Mouse (Mus musculus) myocyte (in vitro differentiated cells): Measurements from ENCODE around the gene Palld. TPM values are rescaled to one million over a fixed set of nuclear protein-coding genes. Genes with fewer than 3 reads are reported as not detected.

Experiments
- H3K27me3 ChIP-seq: one replicate; pipeline ENCODE4 v1.6.1; 2011; ENCODE audit not compliant: control insufficient read depth, insufficient read depth, insufficient read length
- H3K36me3 ChIP-seq: one replicate; pipeline ENCODE4 v1.6.1; 2011; ENCODE audit not compliant: control insufficient read depth, insufficient read depth
- H3K4me2 ChIP-seq: one replicate; pipeline ENCODE4 v1.6.1; 2011; ENCODE audit warnings: low read depth, control low read depth
- H3K4me3 ChIP-seq: one replicate; pipeline ENCODE4 v1.5.1; 2011; ENCODE audit warnings: mild to moderate bottlenecking, control low read depth, moderate library complexity
- H3K79me2 ChIP-seq: one replicate; pipeline ENCODE4 v1.6.1; 2011; ENCODE audit not compliant: control insufficient read depth, insufficient read depth
- H3ac ChIP-seq: one replicate; pipeline ENCODE4 v1.6.1; 2011; ENCODE audit not compliant: control insufficient read depth, insufficient read length
- CEBPB ChIP-seq: IDR thresholded peaks from 2 replicates; pipeline ENCODE4 v1.6.1; 2011; ENCODE audit warnings: mild to moderate bottlenecking, moderate library complexity; ENCODE audit not compliant: poor library complexity, insufficient read depth, severe bottlenecking
- E2F4 ChIP-seq: IDR thresholded peaks from one replicate; pipeline ENCODE4 v1.6.1; 2011; ENCODE audit warnings: mild to moderate bottlenecking, control low read depth, moderate library complexity; ENCODE audit not compliant: insufficient read depth
- MAX ChIP-seq: IDR thresholded peaks from one replicate; pipeline ENCODE4 v1.6.1; 2011; ENCODE audit warnings: low read depth, mild to moderate bottlenecking, control low read depth
- MYOD1 ChIP-seq, 3 experiments: IDR thresholded peaks; one replicate each; pipeline ENCODE4 v1.6.1; 2011; ENCODE audit warnings: control low read depth in 2 of 3, low read depth in 2 of 3, mild to moderate bottlenecking in 2 of 3, moderate library complexity in 1 of 3; ENCODE audit not compliant: insufficient read length in 2 of 3, control insufficient read depth in 1 of 3
- MYOG ChIP-seq, 3 experiments: IDR thresholded peaks; one replicate each; pipeline ENCODE4 v1.6.1; 2011; ENCODE audit warnings: control low read depth in 2 of 3, low read depth in 2 of 3, mild to moderate bottlenecking in 2 of 3; ENCODE audit not compliant: insufficient read length in 2 of 3, control insufficient read depth in 1 of 3, insufficient read depth in 1 of 3
- POLR2A ChIP-seq: IDR thresholded peaks from one replicate; pipeline ENCODE4 v1.6.1; 2011; ENCODE audit warnings: low read depth, mild to moderate bottlenecking, control low read depth, moderate library complexity; ENCODE audit not compliant: insufficient read length
- POLR2AphosphoS2 ChIP-seq: IDR thresholded peaks from one replicate; pipeline ENCODE4 v1.6.1; 2011; ENCODE audit warnings: low read depth, control low read depth; ENCODE audit not compliant: insufficient read length
- REST ChIP-seq: IDR thresholded peaks from one replicate; pipeline ENCODE4 v1.6.1; 2011; ENCODE audit warnings: mild to moderate bottlenecking, control low read depth, moderate library complexity; ENCODE audit not compliant: insufficient read depth, insufficient read length
- SRF ChIP-seq: IDR thresholded peaks from one replicate; pipeline ENCODE4 v1.6.1; 2011; ENCODE audit warnings: low read depth; ENCODE audit not compliant: control insufficient read depth, insufficient read length
- TCF12 ChIP-seq: IDR thresholded peaks from one replicate; pipeline ENCODE4 v1.6.1; 2011; ENCODE audit warnings: mild to moderate bottlenecking, control low read depth; ENCODE audit not compliant: poor library complexity, insufficient read depth, severe bottlenecking
- TCF3 ChIP-seq: IDR thresholded peaks from one replicate; pipeline ENCODE4 v1.6.1; 2011; ENCODE audit warnings: low read depth, control low read depth; ENCODE audit not compliant: insufficient read length
- USF1 ChIP-seq: IDR thresholded peaks from one replicate; pipeline ENCODE4 v1.6.1; 2011; ENCODE audit warnings: low read depth, mild to moderate bottlenecking, control low read depth, moderate library complexity
- polyA plus RNA-seq: library from polyadenylated mRNA; unstranded; fragments of >200 nt; fragmentation: generic; extraction: Trizol; gene quantifications from one replicate; pipeline ENCODE4 v1.2.1, GENCODE M21; 2012; ENCODE audit warnings: missing spikeins

Palld gene
- polyA plus RNA-seq, 1 experiment, result 52.4 TPM

- Histone ChIP-seq H3K27me3 (peaks cover 5% of the 10 kb centered on the region), H3K36me3 (no peaks in the 10 kb centered on the region), H3K4me3 (no peak overlapping the region), H3K79me2 (no peaks in the 10 kb centered on the region), H3ac (no peak overlapping the region), H3K4me2 (no peak overlapping the region)
- no peak for TF ChIP-seq TCF12
Observed at GRCm38 (mm10) chr8:61466696-61467552, 435.6 kb downstream of the Palld start.

GRCm38 (mm10) chr8:61464393-61464792, 438.1 kb downstream of the Palld start:
- no peaks in the 10 kb centered on the region for H3K79me2 ChIP-seq
- H3K4me2 ChIP-seq, result no peak overlapping the region
- H3ac ChIP-seq, result no peak overlapping the region
- peaks cover 5% of the 10 kb centered on the region for H3K27me3 ChIP-seq
- no peaks in the 10 kb centered on the region for H3K36me3 ChIP-seq
- TF ChIP-seq MYOD1 (IDR thresholded peaks at IDR 0.05; ENCODE audit: control insufficient read depth in 1 of 3, insufficient read length in 2 of 3, low read depth in 2 of 3), result no peak
- no peak for TF ChIP-seq REST
- no peak for TF ChIP-seq POLR2AphosphoS2
- TF ChIP-seq MYOG (IDR thresholded peaks at IDR 0.05; ENCODE audit: control insufficient read depth in 1 of 3, insufficient read depth in 1 of 3, insufficient read length in 2 of 3, low read depth in 2 of 3), result no peak
- TF ChIP-seq E2F4, result no peak
- no peak for TF ChIP-seq TCF12
- TF ChIP-seq USF1, result no peak
- no peak for TF ChIP-seq TCF3
- no peak for TF ChIP-seq POLR2A
- TF ChIP-seq CEBPB, result no peak
- no peak for TF ChIP-seq SRF
- no peak for TF ChIP-seq MAX
- H3K4me3 ChIP-seq, result no peak overlapping the region

GRCm38 (mm10) chr8:61462221-61462620, 440.3 kb downstream of the Palld start:
- no peak overlapping the region for H3K4me3 ChIP-seq
- TF ChIP-seq REST, result no peak
- no peak for TF ChIP-seq E2F4
- no peak for TF ChIP-seq CEBPB
- no peak for TF ChIP-seq MAX
- TF ChIP-seq MYOG (IDR thresholded peaks at IDR 0.05; ENCODE audit: control insufficient read depth in 1 of 3, insufficient read depth in 1 of 3, insufficient read length in 2 of 3, low read depth in 2 of 3), result no peak
- no peak for TF ChIP-seq USF1
- TF ChIP-seq TCF12, result no peak
- no peak for TF ChIP-seq TCF3
- no peak for TF ChIP-seq POLR2A
- no peak for TF ChIP-seq SRF
- no peak for TF ChIP-seq MYOD1 (IDR thresholded peaks at IDR 0.05; ENCODE audit: control insufficient read depth in 1 of 3, insufficient read length in 2 of 3, low read depth in 2 of 3)
- TF ChIP-seq POLR2AphosphoS2, result no peak
- H3K4me2 ChIP-seq, result no peak overlapping the region
- H3K36me3 ChIP-seq, result no peaks in the 10 kb centered on the region
- no peak overlapping the region for H3ac ChIP-seq
- H3K79me2 ChIP-seq, result no peaks in the 10 kb centered on the region
- H3K27me3 ChIP-seq, result no peaks in the 10 kb centered on the region

Other genes with a start within 250 kb of the Palld start
- gene Ddx60, start 25.4 kb upstream of the Palld start, polyA plus RNA-seq, result 0.04 TPM
- not detected for gene Anxa10, start 220.5 kb upstream of the Palld start, polyA plus RNA-seq